Mouse (Mus musculus): ENCODE measurements around the gene Syt2.

DNA sequence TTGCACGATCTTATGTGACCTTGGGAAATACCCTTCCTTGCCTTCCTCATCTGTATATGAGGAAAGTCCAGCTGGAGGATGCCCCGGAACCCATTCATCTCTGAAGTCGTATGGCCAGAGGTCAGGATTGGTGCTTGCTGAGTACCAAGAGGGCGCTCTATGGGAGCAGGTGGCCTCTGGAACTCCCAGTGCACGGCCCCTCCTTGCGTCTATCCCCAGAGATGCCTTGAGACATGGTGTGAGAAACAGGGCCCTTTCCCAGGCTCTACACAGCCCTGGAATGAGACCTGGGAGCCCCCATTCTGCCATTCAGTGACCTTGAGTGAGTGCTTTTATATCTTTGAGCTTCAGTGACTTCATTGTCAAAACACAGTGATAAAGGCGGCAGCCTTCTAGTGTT is 64.6 kb downstream of the Syt2 start:
- TF ChIP-seq CTCF (IDR thresholded peaks at IDR 0.05; ENCODE audit: insufficient read depth, low read length) (no peak), POLR2A (IDR thresholded peaks at IDR 0.05; ENCODE audit: borderline replicate concordance, extremely low read depth, low read depth, low read length) (no peak)
